Mouse (Mus musculus) layer of hippocampus, adult 18-20 months (tissue): ENCODE data around the gene Olfr944. TPM values are rescaled to one million over a fixed set of nuclear protein-coding genes. Genes with fewer than 3 reads are reported as not detected.

ENCODE experiments used
- DNase-seq, 2 experiments: peaks; one replicate each; pipeline ENCODE4 v3.0.0; 2022; ENCODE audit warnings: low spot score in 2 of 2
- long read RNA-seq: library from polyadenylated mRNA; stranded (forward); transcript quantifications from one replicate; pipeline ENCODE4 v2.0.0, GENCODE M21; 2021
- total RNA-seq, 2 experiments: library from RNA; stranded (reverse); gene quantifications; 2 replicates each; pipeline ENCODE4 v1.2.3; 2021

Olfr944 gene
- total RNA-seq = not detected
- long read RNA-seq = 0 reads

GRCm38 (mm10) chr9:39201620-39202019 is at the start of gene Olfr944:
Gene Olfr944 (plus strand): TSS chr9:39201920.
- no peak for DNase-seq

- DNase-seq = no peak
Measured at GRCm38 (mm10) chr9:39152401-39152800, 49.3 kb upstream of the Olfr944 start.

DNA sequence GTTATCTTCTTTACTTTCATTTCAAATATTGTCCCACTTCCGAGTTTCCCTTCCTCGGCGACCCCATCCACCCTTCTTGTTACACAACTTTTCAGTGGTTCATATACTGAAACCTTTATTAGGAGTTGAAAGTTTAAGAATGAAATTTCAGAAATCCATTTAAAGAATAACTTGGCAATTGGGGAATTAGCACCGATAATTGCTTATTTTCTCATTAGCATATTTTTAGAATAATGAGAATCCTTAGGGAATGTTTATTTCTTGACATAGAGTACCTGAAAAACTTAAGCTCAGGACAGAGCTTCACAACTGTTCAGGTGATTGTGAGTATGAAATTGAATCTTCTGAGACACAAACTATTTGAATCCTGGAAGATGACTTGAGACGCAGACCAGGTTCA is 35.7 kb upstream of the Olfr944 start, which contains the start of gene Olfr943:
TSS of gene Olfr943 (plus strand) at position 301 of the 400 bp plus-strand sequence.
- no peak for DNase-seq

DNA sequence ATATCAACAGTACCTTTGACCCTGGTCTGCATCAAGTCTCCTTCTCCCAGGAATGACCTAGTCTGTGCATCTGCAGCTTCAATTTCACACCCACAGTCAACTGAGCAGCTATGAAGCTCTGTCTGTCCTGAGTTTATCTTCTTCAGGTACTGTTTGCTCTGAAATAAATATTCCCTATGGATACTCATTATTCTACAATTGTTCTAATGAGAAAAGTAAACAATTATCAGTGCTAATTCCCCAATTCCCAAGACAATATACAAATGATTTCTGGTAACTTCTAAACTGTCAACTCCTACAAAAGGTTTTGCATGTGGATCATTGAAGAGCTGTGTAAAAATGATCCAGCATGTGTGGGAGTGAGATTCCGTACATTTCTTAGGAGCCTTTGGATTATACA is 48.2 kb downstream of the Olfr944 start, which contains the start of gene Olfr1537:
TSS of gene Olfr1537 (minus strand) at position 101 of the 400 bp plus-strand sequence.
- DNase-seq = no peak

Other genes with a start within 250 kb of the Olfr944 start
- gene Olfr933, start 229.6 kb upstream of the Olfr944 start, total RNA-seq = not detected
- not detected for gene Olfr934, start 213.6 kb upstream of the Olfr944 start, total RNA-seq
- not detected for gene Olfr935, start 202.2 kb upstream of the Olfr944 start, total RNA-seq
- gene Olfr146, start 178.5 kb upstream of the Olfr944 start, total RNA-seq = not detected
- not detected for gene Olfr937, start 137.0 kb upstream of the Olfr944 start, total RNA-seq
- gene Olfr938, start 123.0 kb upstream of the Olfr944 start, total RNA-seq = not detected
- not detected for gene Olfr27, start 73.8 kb upstream of the Olfr944 start, total RNA-seq
- gene Olfr943, start 35.6 kb upstream of the Olfr944 start, total RNA-seq = not detected
- not detected for gene Olfr1537, start 48.1 kb downstream of the Olfr944 start, total RNA-seq
- gene Olfr945, start 74.9 kb downstream of the Olfr944 start, total RNA-seq = not detected
- gene Olfr948, start 124.1 kb downstream of the Olfr944 start, total RNA-seq = not detected
- gene Olfr951, start 185.5 kb downstream of the Olfr944 start, total RNA-seq = not detected
- not detected for gene Olfr952, start 225.2 kb downstream of the Olfr944 start, total RNA-seq